Mouse (Mus musculus): Measurements from ENCODE around the gene AC124108.1. TPM values are rescaled to one million over a fixed set of nuclear protein-coding genes. Genes with fewer than 3 reads are reported as not detected.

AC124108.1 gene
- polyA plus RNA-seq, 1 experiment from 2014 or later: 0.02 TPM

DNA sequence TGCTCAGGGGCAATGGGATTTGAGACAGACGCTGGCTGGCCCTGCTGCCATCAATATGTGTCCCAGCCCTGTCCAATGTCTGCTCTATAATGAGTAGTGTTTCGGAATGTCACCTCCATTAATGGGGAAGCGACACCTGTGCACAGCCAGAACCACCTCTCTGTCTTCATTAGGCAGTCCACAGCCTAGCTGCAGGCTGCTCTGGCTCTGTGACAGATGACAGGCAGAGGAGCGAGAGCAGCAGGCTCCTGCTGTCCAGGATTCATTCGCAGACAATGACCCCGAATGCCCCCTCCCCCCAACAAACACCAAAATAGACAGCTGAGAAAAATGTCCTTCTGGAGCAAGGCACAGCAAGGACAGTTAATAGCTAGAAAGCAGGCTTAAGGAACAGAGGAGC, 21.8 kb downstream of the AC124108.1 start:
- WGBS: 34% methylated on average over 6 of the region's 6 CpGs
- DNase-seq (ENCODE audit: low spot score) (no peak), ATAC-seq (ENCODE audit: low FRiP score, low TSS enrichment) (no peak)
- Histone ChIP-seq H3K9ac (ENCODE audit: low read length) (no peak overlapping the region), H3K36me3 (ENCODE audit: control insufficient read depth, insufficient read depth, low read length) (no peaks in the 10 kb centered on the region), H3K4me2 (replicated peaks; ENCODE audit: low read depth) (no peak overlapping the region), H3K4me3 (ENCODE audit: low read depth, low read length) (no peak overlapping the region), H3K27ac (replicated peaks) (no peak overlapping the region), H3K27me3 (ENCODE audit: control insufficient read depth, insufficient read depth, low read length) (no peaks in the 10 kb centered on the region), H3K4me1 (replicated peaks; ENCODE audit: control insufficient read depth, insufficient read depth) (peaks cover 5% of the 10 kb centered on the region; the same call in 1 of the 2 replicates), H3K9me3 (ENCODE audit: control insufficient read depth, low read length) (no peaks in the 10 kb centered on the region)
- TF ChIP-seq CTCF (IDR thresholded peaks at IDR 0.05; ENCODE audit: low read depth) (no peak), EP300 (optimal IDR thresholded peaks at IDR 0.05) (no peak)

DNA sequence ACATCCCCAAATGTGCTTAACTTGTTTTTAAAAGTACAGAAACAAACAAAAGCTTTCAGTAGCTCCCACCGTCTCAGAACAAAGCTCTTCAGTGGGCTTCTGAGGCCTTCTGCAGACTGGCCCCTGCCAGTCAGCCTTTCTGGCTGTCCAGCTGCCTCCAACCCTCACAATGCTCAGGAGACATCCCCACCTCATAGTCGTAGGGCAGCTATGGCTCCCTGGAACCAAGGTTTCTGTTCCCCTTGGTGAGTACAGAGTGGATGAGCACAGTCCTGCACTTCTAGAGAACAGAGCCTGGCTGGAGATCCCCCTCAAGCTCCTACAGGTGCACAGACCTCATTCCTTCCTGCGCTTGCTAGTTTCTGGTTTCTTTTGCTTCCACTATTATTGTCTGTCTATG, 25.0 kb downstream of the AC124108.1 start:
- Histone ChIP-seq H3K27me3 (ENCODE audit: control insufficient read depth, insufficient read depth, low read length) (no peaks in the 10 kb centered on the region), H3K9ac (ENCODE audit: low read length) (no peak overlapping the region), H3K4me2 (replicated peaks; ENCODE audit: low read depth) (no peak overlapping the region), H3K4me1 (replicated peaks; ENCODE audit: control insufficient read depth, insufficient read depth) (peaks cover 5% of the 10 kb centered on the region; the same call in 1 of the 2 replicates), H3K36me3 (ENCODE audit: control insufficient read depth, insufficient read depth, low read length) (no peaks in the 10 kb centered on the region), H3K4me3 (ENCODE audit: low read depth, low read length) (no peak overlapping the region), H3K9me3 (ENCODE audit: control insufficient read depth, low read length) (no peaks in the 10 kb centered on the region), H3K27ac (replicated peaks) (no peak overlapping the region)
- ATAC-seq (ENCODE audit: low FRiP score, low TSS enrichment): no peak
- no peak for TF ChIP-seq CTCF (IDR thresholded peaks at IDR 0.05; ENCODE audit: low read depth)
- no peak for TF ChIP-seq EP300 (optimal IDR thresholded peaks at IDR 0.05)
- WGBS: 53% methylated on average over 3 of the region's 3 CpGs
- DNase-seq (ENCODE audit: low spot score): no peak

DNA sequence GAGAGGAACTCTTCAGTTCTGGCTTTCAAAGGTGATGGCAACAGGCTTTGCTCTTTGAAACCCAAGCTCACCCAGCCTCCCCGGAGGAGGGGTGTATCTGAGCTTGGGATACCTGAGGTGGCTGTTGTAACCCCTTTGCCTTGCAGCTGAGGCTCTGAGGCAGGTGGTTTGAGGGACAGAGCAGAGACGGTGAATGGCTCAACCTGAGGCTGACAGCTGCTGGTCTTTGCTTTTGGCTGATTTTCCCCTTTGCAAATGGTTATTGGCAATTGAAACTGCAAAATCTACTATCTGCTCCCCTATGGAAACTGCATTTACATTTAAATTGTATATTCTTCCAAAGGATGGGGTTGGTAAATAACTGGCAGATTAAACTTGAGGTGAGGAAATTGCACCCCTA, 30.4 kb downstream of the AC124108.1 start:
- 33% methylated on average over 2 of the region's 2 CpGs for WGBS
- no peak overlapping the region for H3K27ac ChIP-seq (replicated peaks)

DNA sequence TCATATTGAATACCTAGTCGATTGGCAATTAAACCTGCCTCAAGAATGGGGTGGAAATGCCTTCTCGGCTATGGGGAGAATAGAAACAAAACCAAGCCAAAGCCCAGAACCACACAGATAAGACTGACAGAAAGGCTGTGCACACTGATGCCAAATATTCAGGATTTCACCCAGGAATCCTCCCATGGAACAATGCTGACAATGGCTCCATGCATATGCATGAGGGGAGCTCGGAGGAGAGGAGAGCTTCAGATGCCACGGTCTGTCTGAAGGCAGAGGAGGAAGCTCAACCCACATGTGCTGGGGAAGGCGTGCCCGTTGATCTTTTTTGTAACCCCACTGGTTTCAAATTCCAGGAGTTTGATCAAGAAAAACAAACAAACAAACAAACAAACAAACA, 30.9 kb downstream of the AC124108.1 start:
- no peaks in the 10 kb centered on the region for H3K27me3 ChIP-seq (ENCODE audit: control insufficient read depth, insufficient read depth, low read length)
- 42% methylated on average over 6 of the region's 6 CpGs for WGBS
- H3K4me3 ChIP-seq (ENCODE audit: low read depth, low read length): no peak overlapping the region
- ATAC-seq (ENCODE audit: low FRiP score, low TSS enrichment) (no peak), DNase-seq (ENCODE audit: low spot score) (no peak)
- no peaks in the 10 kb centered on the region for H3K9me3 ChIP-seq (ENCODE audit: control insufficient read depth, low read length)
- H3K27ac ChIP-seq (replicated peaks): no peak overlapping the region
- H3K9ac ChIP-seq (ENCODE audit: low read length): no peak overlapping the region
- H3K4me1 ChIP-seq (replicated peaks; ENCODE audit: control insufficient read depth, insufficient read depth): no peaks in the 10 kb centered on the region
- no peaks in the 10 kb centered on the region for H3K36me3 ChIP-seq (ENCODE audit: control insufficient read depth, insufficient read depth, low read length)
- no peak overlapping the region for H3K4me2 ChIP-seq (replicated peaks; ENCODE audit: low read depth)
- TF ChIP-seq EP300 (optimal IDR thresholded peaks at IDR 0.05): no peak
- TF ChIP-seq CTCF (IDR thresholded peaks at IDR 0.05; ENCODE audit: low read depth): no peak

More for the DNA sequence above, 30.4 kb downstream of the AC124108.1 start:
- ATAC-seq (ENCODE audit: low FRiP score, low TSS enrichment): no peak
- Histone ChIP-seq H3K36me3 (ENCODE audit: control insufficient read depth, insufficient read depth, low read length) (no peaks in the 10 kb centered on the region), H3K27me3 (ENCODE audit: control insufficient read depth, insufficient read depth, low read length) (no peaks in the 10 kb centered on the region), H3K9ac (ENCODE audit: low read length) (no peak overlapping the region), H3K4me1 (replicated peaks; ENCODE audit: control insufficient read depth, insufficient read depth) (no peaks in the 10 kb centered on the region), H3K4me3 (ENCODE audit: low read depth, low read length) (no peak overlapping the region), H3K9me3 (ENCODE audit: control insufficient read depth, low read length) (no peaks in the 10 kb centered on the region), H3K4me2 (replicated peaks; ENCODE audit: low read depth) (no peak overlapping the region)
- DNase-seq (ENCODE audit: low spot score): no peak
- TF ChIP-seq EP300 (optimal IDR thresholded peaks at IDR 0.05): no peak
- TF ChIP-seq CTCF (IDR thresholded peaks at IDR 0.05; ENCODE audit: low read depth): no peak

DNA sequence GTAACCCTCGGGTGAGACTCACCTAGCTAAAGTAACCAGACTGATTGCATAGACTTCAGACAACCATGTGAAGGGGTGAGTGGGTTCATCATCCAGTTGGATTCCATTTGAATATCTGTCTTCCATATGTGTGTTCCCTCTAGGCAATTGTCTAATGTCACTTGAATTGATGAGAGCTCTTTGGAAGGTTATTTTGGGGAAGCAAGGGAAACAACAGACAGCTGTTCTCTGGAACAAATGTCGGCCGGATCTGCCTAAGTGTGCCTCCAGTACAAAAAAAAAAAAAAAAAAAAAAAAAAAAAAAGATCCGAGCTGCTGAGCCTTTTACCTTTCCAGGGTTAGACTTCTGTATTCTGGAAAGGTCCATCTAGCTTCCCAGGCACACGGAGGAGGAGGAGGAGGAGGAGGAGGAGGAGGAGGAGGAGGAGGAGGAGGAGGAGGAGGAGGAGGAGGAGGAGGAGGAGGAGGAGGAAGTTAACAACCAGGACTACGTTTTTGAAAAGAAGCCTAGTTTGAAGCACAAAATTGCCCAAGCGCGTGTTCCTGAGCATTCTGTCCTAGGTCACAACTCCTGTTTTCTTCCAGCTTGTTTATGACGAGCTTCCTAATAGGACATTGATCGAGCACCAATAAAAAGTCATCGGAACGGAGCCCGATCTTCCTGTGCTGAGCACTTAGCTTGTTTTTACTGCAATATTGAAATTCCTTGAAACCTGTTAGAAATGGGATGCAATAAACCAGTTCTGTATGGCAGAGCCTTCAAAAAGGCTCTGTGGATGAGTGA, 35.2 kb downstream of the AC124108.1 start:
- DNase-seq (ENCODE audit: low spot score) (no peak), ATAC-seq (ENCODE audit: low FRiP score, low TSS enrichment) (no peak)
- Histone ChIP-seq H3K27me3 (ENCODE audit: control insufficient read depth, insufficient read depth, low read length) (no peaks in the 10 kb centered on the region), H3K4me2 (replicated peaks; ENCODE audit: low read depth) (no peak overlapping the region), H3K4me3 (ENCODE audit: low read depth, low read length) (no peak overlapping the region), H3K9me3 (ENCODE audit: control insufficient read depth, low read length) (no peaks in the 10 kb centered on the region), H3K4me1 (replicated peaks; ENCODE audit: control insufficient read depth, insufficient read depth) (no peaks in the 10 kb centered on the region), H3K27ac (replicated peaks) (no peak overlapping the region), H3K36me3 (ENCODE audit: control insufficient read depth, insufficient read depth, low read length) (no peaks in the 10 kb centered on the region), H3K9ac (ENCODE audit: low read length) (no peak overlapping the region)
- WGBS: 64% methylated on average over 13 of the region's 13 CpGs
- no peak for TF ChIP-seq EP300 (optimal IDR thresholded peaks at IDR 0.05)
- no peak for TF ChIP-seq CTCF (IDR thresholded peaks at IDR 0.05; ENCODE audit: low read depth)

DNA sequence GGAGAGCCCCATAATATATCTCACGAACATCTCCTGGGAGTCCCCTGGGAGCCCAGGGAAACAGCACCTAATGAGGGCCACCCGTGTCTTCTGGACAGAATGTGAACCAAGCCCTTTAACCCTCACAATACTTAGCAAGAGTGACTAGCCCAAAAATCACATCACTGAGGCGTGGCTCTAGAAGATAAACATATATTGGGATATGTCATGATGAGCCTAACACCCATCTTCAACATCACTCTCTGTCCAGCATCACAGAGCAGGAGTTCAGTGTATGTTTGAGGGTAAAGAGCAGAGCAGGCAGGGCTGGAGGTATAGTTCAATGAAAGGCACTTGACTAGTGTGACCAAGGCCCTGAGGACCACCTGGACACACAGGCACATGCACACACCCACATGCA, 38.4 kb downstream of the AC124108.1 start, which contains the start of gene Gm10188:
Gm10188 (minus strand) TSS at position 101 of the 400 bp plus-strand sequence.
- Histone ChIP-seq H3K27ac (replicated peaks) (no peak within 1 kb of the TSS), H3K27me3 (ENCODE audit: control insufficient read depth, insufficient read depth, low read length) (no peaks in the 10 kb centered on the region), H3K9me3 (ENCODE audit: control insufficient read depth, low read length) (no peaks in the 10 kb centered on the region), H3K4me1 (replicated peaks; ENCODE audit: control insufficient read depth, insufficient read depth) (no peaks in the 10 kb centered on the region), H3K9ac (ENCODE audit: low read length) (no peak within 1 kb of the TSS), H3K4me2 (replicated peaks; ENCODE audit: low read depth) (no peak within 1 kb of the TSS), H3K4me3 (ENCODE audit: low read depth, low read length) (no peak within 1 kb of the TSS), H3K36me3 (ENCODE audit: control insufficient read depth, insufficient read depth, low read length) (no peaks in the 10 kb centered on the region)
- TF ChIP-seq CTCF (IDR thresholded peaks at IDR 0.05; ENCODE audit: low read depth) (no peak), EP300 (optimal IDR thresholded peaks at IDR 0.05) (no peak)
- WGBS: 86% methylated on average over 3 of the region's 3 CpGs
- ATAC-seq (ENCODE audit: low FRiP score, low TSS enrichment) (no peak), DNase-seq (ENCODE audit: low spot score) (no peak)

Measured in stomach, postnatal 0 days (tissue).